Mouse (Mus musculus) lung, postnatal 4 days (tissue): ENCODE measurements around the gene Sh3gl1.

Source experiments
- DNase-seq, 2 experiments: peaks; one replicate each; pipeline ENCODE4 v3.0.0; 2021

The Sh3gl1 gene

GRCm38 (mm10) chr17:55986030-55986961 lies 50.1 kb downstream of the Sh3gl1 start, which contains the start of gene Fsd1:
Gene Fsd1, plus strand, starts transcription at chr17:55986509.
- peak; percentile 55 to 67 for DNase-seq

GRCm38 (mm10) chr17:55977301-55977700 lies 59.1 kb downstream of the Sh3gl1 start:
- no peak for DNase-seq

GRCm38 (mm10) chr17:55976255-55976862 lies 60.1 kb downstream of the Sh3gl1 start:
- peak; percentile 84 to 88 for DNase-seq

GRCm38 (mm10) chr17:55971453-55971852 lies 65.0 kb downstream of the Sh3gl1 start:
- peak in 1 of 2 experiments; percentile 30 for DNase-seq

GRCm38 (mm10) chr17:55969966-55970891 lies 66.2 kb downstream of the Sh3gl1 start, which contains the start of gene Shd:
Gene Shd, plus strand, starts transcription at chr17:55970467.
- peak; percentile 44 to 61 for DNase-seq

GRCm38 (mm10) chr17:55969560-55969959 lies 66.9 kb downstream of the Sh3gl1 start:
- peak in 1 of 2 experiments; percentile 33 for DNase-seq

GRCm38 (mm10) chr17:55968210-55968609 lies 68.2 kb downstream of the Sh3gl1 start:
- peak in 1 of 2 experiments; percentile 42 for DNase-seq

- no peak for DNase-seq
Observed at GRCm38 (mm10) chr17:55967186-55967585, 69.2 kb downstream of the Sh3gl1 start.
